Mouse (Mus musculus) right cerebral cortex, postnatal 25 days (tissue): ENCODE results near the gene Gstt3.
A peak's percentile ranks its signal among the peaks of the same experiment; 100 is the strongest.

ENCODE experiments used
- DNase-seq: peaks from one replicate; pipeline ENCODE4 v3.0.0; 2022

Gene Gstt3

DNA sequence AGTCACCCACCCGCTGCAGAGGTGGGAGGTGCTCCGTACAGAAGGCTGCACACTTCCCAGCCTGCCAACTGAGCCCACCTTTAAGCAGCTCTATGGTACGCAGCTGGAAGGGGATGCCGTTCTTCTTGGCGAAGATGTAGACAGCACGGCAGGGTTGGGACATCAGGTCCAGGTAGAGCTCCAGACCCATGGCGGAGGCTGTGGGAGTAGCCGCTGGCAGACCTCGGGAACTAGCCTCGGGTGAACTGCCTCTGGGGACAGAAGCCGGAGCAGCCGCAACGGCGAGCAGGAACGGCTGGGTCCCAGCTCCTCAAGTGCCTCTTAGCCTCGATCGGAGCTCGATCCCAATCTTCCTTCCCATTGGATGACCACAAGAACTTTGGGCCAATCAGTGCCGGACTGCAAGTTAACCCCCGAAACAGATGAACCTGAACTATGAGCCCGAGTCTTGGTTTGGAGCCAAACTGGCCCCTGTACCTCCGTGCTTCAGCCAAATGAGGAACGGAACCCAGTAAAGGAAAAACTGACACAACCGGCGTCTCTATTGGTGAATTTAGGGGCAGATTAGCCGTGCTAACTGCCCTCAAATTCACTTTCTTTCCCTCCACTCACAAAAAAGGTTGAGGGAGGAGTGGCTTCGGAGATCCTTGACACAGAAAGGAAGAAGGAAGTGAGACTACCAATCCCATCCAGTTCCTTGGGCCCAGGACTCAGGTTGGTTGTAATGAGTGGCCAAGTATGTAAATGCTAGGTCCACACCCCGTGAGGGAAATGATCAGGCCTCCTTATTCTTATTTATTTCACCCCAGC, at the start of gene Gstt3, which contains the start of gene Gm20441:
Gstt3 (minus strand) TSS at position 646 of the 810 bp plus-strand sequence.
Gm20441 (minus strand) TSS at position 186 of the 810 bp plus-strand sequence.
- no peak for DNase-seq

DNA sequence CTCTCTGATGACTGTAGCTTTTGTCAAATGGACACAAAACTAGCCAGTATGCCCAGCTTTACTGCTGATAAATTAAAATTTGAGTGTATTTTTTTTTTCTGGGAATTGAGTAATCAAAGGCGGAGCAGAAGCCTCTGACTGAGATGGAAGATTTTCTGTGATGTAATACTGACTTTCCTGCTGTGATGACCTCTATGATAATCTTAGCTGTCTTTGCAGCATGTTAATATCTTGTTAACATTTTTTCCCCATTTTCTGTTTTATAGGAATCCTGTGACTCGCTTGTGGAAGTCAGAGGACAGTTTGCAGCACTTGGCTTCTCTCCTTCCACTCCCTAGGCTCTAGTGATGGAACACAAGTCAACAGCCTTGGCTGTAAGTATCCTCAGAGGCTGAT, 49.1 kb upstream of the Gstt3 start:
- DNase-seq = no peak

- DNase-seq = no peak
These were observed 48.5 kb upstream of the Gstt3 start for GRCm38 (mm10) chr10:75829529-75830274.

- DNase-seq = no peak
These were observed 47.3 kb upstream of the Gstt3 start for GRCm38 (mm10) chr10:75828500-75828931.

DNA sequence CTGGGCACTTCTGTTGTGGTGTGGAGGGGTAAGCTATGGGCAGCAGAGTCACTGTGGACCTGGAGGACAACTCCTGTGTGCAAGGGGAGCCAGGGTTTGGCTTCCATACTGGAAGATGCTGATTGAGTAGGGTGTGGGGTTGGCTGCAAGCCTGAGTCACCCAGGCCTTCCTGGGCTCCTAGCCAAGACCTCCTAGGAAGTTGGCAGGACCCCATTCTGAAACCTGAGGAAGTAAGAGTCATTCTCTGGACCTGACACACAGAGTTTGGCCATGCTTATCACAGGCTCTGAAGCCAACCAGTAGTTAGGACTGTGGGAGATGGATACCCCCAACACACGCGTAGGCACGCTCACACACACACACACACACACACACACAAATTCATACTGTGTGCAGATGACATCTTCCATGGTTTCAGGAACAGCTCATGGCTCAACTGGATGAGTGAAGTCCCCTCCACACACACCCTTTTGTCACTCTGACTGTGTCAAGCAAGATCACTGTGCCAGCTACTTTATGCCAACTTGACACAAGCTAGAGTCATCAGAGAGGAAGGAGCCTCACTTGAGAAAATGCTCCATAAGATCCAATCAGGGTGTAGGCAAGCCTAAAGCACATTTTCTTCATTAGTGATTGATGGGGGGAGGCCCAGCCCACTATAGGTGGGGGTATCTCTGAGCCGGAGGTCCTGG, 46.6 kb upstream of the Gstt3 start:
- DNase-seq = no peak

- DNase-seq = no peak
These were observed 43.3 kb upstream of the Gstt3 start for GRCm38 (mm10) chr10:75824530-75824929.

- no peak for DNase-seq
These were observed 42.6 kb upstream of the Gstt3 start for GRCm38 (mm10) chr10:75823782-75824181.

- no peak for DNase-seq
These were observed 41.2 kb upstream of the Gstt3 start, which contains the start of gene Gstt4 for GRCm38 (mm10) chr10:75822443-75822842. Gene Gstt4 (minus strand): TSS chr10:75822543.

GRCm38 (mm10) chr10:75819882-75820281, 38.7 kb upstream of the Gstt3 start:
- DNase-seq = no peak

DNA sequence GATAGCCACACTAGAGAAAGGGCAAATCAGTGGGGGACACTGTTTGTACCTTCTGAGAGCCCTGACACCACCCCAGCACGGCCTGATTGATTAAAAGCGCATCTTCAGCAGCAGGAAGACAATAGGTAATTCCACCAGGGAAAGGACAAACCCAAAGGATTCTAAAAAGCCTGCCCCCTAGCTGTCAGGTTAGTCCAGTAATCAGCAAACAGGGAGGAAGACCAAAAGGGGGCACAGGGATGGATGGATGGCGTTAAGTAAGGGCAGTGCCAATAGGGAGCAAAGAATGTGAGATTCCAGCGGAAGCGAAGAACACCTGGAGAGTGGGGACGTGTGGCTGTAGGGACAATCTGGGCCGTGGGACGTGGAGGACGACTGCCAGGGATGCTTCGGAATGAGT, 37.4 kb upstream of the Gstt3 start:
- DNase-seq = no peak

DNA sequence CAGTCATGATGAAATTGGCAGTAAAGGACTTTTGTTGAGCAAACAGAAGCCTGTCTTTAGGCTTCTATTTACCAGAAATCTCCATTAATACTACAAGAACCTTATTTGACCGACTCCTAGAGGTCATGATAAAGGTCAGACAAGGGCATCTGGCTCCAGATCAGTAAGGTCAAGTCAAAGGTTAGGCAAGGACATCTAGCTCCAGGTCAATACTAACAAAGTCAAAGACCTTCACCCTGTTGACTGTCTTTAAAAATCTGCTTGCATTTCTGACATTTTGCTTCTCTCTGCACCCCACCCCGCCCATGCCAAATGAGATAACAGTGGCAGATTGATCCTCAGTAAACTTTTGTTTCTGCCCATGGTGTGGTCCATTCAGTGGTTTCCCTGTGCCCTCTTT, 23.0 kb upstream of the Gstt3 start:
- no peak for DNase-seq

DNA sequence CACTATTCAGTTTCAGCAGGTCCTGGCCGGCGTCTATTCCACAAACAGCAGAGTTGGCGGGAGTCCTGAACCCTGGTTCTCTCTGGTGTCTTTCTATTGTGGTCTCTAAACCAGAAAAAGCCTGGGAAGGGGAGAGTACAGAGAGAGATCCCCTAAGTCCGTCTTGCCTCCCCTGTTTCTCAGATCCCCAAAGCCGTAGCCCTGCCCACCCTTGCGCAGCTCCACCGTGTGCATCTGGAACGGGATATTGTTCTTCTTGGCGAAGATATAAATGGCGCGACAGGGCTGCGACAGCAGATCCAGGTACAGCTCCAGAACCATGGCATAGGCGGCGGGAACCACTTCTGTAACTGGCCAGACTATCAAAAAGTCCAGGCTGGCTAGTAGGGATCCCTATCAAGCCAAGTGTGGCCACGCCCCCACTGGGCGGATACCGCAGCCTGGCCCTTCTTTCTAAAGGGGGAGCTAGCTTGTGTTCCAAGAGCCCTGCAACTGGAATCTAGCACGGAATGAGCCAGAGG, 17.0 kb upstream of the Gstt3 start, which contains the start of gene Gstt1:
Gstt1 (minus strand) TSS at position 409 of the 521 bp plus-strand sequence.
- peak; percentile 35 for DNase-seq

DNA sequence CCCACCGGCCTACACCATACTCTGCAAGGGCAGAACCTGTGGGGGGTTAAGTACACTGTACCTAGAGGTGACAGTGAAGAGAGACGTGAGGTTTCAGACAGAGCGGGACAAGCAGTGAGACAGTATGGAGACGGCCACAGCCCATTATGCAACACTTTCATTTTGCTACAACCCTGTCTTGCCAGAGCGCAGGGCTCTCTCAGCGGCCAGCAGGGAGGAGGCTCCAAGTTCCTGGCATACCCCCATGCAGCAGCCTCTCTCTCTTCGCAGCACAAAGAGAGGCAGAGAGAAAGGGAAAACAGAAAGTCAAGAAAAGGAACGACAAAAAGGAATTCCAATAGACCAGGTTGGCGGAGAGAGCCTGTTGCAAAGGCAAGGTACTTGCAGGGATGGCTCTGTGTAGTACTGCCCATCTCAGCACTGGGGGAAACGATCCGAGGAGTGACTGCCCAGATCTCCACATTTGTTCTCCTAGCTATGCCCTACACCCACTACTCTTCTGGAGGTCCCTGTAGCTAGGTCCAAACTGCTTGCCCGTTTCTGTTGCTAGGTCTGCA, 16.5 kb upstream of the Gstt3 start:
- peak; percentile 56 for DNase-seq

- DNase-seq = no peak
These were observed 15.7 kb upstream of the Gstt3 start for GRCm38 (mm10) chr10:75796731-75797516.

DNA sequence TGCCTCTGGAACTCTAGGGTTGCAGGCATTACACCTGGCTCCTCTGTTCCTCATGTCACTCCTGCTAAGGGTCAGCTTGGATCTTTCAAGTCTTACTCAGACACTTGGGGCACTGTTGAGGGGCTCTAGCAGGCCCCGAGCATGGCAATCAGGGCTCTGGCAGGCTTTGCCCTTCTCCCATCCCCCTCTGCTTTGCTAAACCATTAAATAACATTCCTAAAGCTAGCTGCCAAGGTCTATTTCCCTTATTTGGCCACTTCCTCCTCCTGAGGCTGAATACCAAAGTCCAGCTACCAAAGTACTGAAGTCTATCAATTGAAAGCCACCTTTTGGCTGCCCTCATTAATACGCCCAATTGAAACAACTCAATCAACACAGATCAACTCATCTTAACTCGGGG, 13.7 kb upstream of the Gstt3 start:
- no peak for DNase-seq

DNA sequence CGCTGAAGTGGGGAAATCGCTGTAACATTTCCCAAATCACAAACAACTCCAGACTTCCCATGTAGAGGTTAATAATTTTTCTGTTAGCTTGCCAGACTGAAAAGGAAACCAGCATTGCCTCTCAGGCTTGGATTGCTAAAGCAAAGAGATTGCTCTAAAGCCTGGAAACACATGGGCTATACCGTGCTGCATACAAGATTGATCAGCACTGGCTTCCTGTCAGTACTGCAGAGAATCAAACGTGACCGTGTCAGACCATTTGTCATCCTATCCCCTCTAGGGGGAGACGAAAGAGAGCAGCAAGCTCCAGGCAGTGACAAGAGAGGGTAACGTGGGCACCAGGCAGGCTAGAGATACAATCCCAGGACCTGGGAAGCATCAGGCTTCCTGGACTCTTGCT, 9.6 kb upstream of the Gstt3 start:
- DNase-seq = no peak

GRCm38 (mm10) chr10:75789841-75790240, 8.6 kb upstream of the Gstt3 start:
- no peak for DNase-seq

GRCm38 (mm10) chr10:75789081-75789735, 8.0 kb upstream of the Gstt3 start:
- DNase-seq = no peak

DNA sequence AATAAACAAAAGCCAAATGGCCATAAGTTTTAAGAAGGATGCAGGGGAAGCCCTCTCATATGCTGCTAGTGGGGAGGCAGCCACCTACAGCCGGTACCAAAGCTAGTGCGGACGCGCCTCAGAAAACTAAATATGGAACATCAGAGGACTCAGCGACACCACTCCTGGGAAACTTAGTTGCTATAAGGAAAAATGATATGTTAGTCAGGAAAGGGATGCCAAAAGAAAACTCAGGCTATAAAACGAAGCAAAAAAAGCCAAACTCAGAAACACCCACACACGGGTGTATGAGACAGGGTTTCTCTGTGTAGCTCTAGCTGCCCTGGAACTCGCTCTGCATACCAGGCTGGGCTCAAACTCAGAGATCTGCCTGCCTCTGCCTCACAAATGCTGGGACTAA, 7.1 kb upstream of the Gstt3 start:
- peak; percentile 13 for DNase-seq

DNA sequence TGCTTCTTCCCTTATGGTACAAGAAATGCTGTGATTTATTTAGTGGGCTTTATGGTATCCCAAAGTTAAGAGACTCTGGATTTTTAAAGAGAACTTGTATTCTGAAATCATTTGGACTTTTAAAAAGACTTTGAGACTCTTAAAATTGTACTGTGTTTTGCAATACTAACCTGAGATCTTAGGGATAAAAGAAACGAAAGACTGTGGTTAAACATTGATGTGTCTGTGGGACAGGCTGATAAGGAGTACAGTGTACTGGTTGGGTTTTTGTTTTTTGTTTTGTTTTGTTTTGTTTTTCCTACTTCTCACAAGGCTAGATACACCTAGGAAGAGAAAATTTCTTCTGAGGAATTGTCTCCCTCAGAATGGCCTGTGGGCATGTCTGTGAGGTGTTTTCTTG, 4.2 kb upstream of the Gstt3 start:
- DNase-seq = no peak
